Mouse (Mus musculus) MEL (cell line): ENCODE measurements around the gene Naa50.

Experiments used
- CTCF ChIP-seq, 3 experiments: IDR thresholded peaks in 2 of 3; conservative IDR thresholded peaks in 1 of 3; 2 replicates each; pipeline ENCODE4 v1.5.1; 2011 to 2012; ENCODE audit warnings: low read length in 3 of 3, low read depth in 2 of 3, mild to moderate bottlenecking in 2 of 3, improper control_type of control experiment in 1 of 3, inconsistent platforms in 1 of 3, mixed read lengths in 1 of 3, moderate library complexity in 1 of 3; ENCODE audit not compliant: control insufficient read depth in 1 of 3, insufficient read depth in 1 of 3, poor library complexity in 1 of 3, severe bottlenecking in 1 of 3
- MEF2A ChIP-seq: IDR thresholded peaks from 2 replicates; pipeline ENCODE4 v1.6.1; 2014; ENCODE audit warnings: low read depth, mild to moderate bottlenecking, inconsistent platforms, low read length, improper control_type of control experiment; ENCODE audit not compliant: poor library complexity, insufficient replicate concordance, severe bottlenecking; ENCODE audit errors: extremely low read depth
- MYB ChIP-seq: IDR thresholded peaks from 2 replicates; pipeline ENCODE4 v1.6.1; 2011; ENCODE audit warnings: mild to moderate bottlenecking, low read depth, low read length, improper control_type of control experiment
- NRF1 ChIP-seq: IDR thresholded peaks from 2 replicates; pipeline ENCODE4 v1.6.1; 2014; ENCODE audit warnings: low read depth, mild to moderate bottlenecking, inconsistent platforms, low read length, improper control_type of control experiment, moderate library complexity; ENCODE audit not compliant: poor library complexity, insufficient read depth, severe bottlenecking
- POLR2A ChIP-seq, 2 experiments: IDR thresholded peaks; 2 replicates each; pipeline ENCODE4 v1.6.1; 2011 to 2012; ENCODE audit warnings: low read length in 2 of 2, mild to moderate bottlenecking in 2 of 2, control low read depth in 1 of 2, improper control_type of control experiment in 1 of 2, low read depth in 1 of 2, moderate library complexity in 1 of 2; ENCODE audit not compliant: control insufficient read depth in 1 of 2, insufficient read depth in 1 of 2, poor library complexity in 1 of 2
- POLR2AphosphoS2 ChIP-seq: IDR thresholded peaks from 2 replicates; pipeline ENCODE4 v1.6.1; 2011; ENCODE audit warnings: low read length, improper control_type of control experiment
- POLR2AphosphoS5 ChIP-seq: IDR thresholded peaks from 2 replicates; pipeline ENCODE4 v1.6.1; 2012; ENCODE audit warnings: low read depth, borderline replicate concordance, mild to moderate bottlenecking, inconsistent platforms, low read length, moderate library complexity, mixed read lengths
- SIN3A ChIP-seq: IDR thresholded peaks from 2 replicates; pipeline ENCODE4 v1.6.1; 2012; ENCODE audit warnings: low read length, improper control_type of control experiment, inconsistent platforms
- ZMIZ1 ChIP-seq: IDR thresholded peaks from 2 replicates; pipeline ENCODE4 v1.6.1; 2012; ENCODE audit warnings: low read depth, mild to moderate bottlenecking, inconsistent platforms, low read length, improper control_type of control experiment, moderate library complexity

DNA sequence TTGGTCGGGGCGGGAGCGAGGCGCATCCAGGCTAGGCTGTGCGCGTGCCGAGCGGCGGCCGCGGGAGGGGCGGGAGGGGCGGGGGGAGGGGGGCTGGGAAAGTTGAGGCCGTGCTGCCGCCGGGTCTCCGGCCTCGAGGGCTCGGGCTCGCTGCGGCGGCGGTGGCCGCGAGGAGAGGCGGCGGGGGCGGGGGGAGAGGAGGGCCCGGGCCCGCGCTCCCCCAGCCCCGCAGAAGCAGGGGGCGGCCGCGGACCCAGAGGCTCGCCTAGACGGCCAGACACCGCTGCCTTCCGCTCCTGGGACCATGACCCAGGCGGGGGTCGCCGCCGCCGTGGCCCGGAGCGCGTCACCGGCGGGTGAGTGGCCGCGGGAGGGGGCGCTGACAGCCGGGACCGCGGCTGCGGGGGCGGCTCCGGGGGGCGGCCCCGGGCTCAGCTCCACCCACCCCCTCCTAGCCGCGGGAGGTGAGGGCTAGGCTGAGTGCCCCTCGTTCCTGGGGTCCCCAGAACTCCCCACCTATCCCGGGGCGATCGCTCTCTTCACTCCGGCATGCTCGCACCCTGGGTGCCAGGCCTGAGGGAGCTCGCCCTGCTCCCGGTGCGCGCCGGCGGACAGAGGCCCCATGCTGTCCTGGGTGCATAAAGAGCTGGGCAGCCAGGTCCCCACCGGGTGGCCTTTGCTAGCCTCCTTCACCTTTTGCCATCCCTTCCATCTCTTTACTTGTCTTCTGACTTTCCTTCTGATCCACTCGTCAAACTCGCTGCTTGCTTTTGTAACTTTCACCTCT is 33.7 kb downstream of the Naa50 start, which contains the start of gene Usf3:
- TF ChIP-seq CTCF (IDR thresholded peaks at IDR 0.05 in 2 of 3, conservative IDR thresholded peaks at IDR 0.05 in 1 of 3; ENCODE audit: control insufficient read depth in 1 of 3, insufficient read depth in 1 of 3, low read depth in 2 of 3, low read length in 3 of 3, poor library complexity in 1 of 3, severe bottlenecking in 1 of 3) (no peak), MEF2A (no peak), POLR2AphosphoS5 (no peak), ZMIZ1 (no peak), MYB (no peak), POLR2A (IDR thresholded peaks at IDR 0.05; ENCODE audit: control insufficient read depth in 1 of 2, insufficient read depth in 1 of 2, low read depth in 1 of 2, low read length in 2 of 2, poor library complexity in 1 of 2) (peak; percentile 28 to 43; a peak in 1 of 4 replicates), NRF1 (no peak), POLR2AphosphoS2 (no peak), SIN3A (no peak)
